Mouse (Mus musculus): Measurements from ENCODE around the gene Ccdc148.

GRCm38 (mm10) chr2:59129023-59129422 is 31.5 kb downstream of the Ccdc148 start:
- TF ChIP-seq GATA1 (IDR thresholded peaks at IDR 0.05; ENCODE audit: borderline replicate concordance, low read length) (no peak), FLI1 (IDR thresholded peaks at IDR 0.05; ENCODE audit: low read length) (no peak)
